Mouse (Mus musculus) liver, embryonic 13.5 days (tissue): ENCODE results near the gene Rpa2. TPM values are rescaled to one million over a fixed set of nuclear protein-coding genes. Genes with fewer than 3 reads are reported as not detected.
A peak's percentile ranks its signal among the peaks of the same experiment; 100 is the strongest.

Experiments
- ATAC-seq: fragments of 200-750 bp; cut with Nextera tagmentation; 2 replicates; pipeline ENCODE4 v1.8.0; 2017; ENCODE audit warnings: low read depth, mild to moderate bottlenecking, moderate number of reproducible peaks, moderate library complexity
- DNase-seq: peaks from one replicate; pipeline ENCODE4 v3.0.0; 2022
- H3K27ac ChIP-seq: fragments of 300-500 bp; sonication (generic); 2 replicates; pipeline ENCODE4 v1.5.1; 2015; ENCODE audit warnings: moderate library complexity, mild to moderate bottlenecking, inconsistent platforms
- H3K27me3 ChIP-seq: fragments of 300-500 bp; sonication (generic); 2 replicates; pipeline ENCODE4 v1.6.1; 2015; ENCODE audit warnings: mild to moderate bottlenecking, inconsistent platforms
- H3K36me3 ChIP-seq: fragments of 300-500 bp; sonication (generic); 2 replicates; pipeline ENCODE4 v1.6.1; 2015; ENCODE audit warnings: mild to moderate bottlenecking, inconsistent platforms
- H3K4me1 ChIP-seq: fragments of 300-500 bp; sonication (generic); replicated peaks from 2 replicates; pipeline ENCODE4 v1.6.1; 2015; ENCODE audit warnings: inconsistent platforms
- H3K4me2 ChIP-seq: fragments of 300-500 bp; sonication (generic); 2 replicates; pipeline ENCODE4 v1.6.1; 2015; ENCODE audit warnings: inconsistent platforms, mild to moderate bottlenecking, moderate library complexity
- H3K4me3 ChIP-seq: fragments of 300-500 bp; sonication (generic); replicated peaks from 2 replicates; pipeline ENCODE4 v1.5.1; 2015; ENCODE audit warnings: mild to moderate bottlenecking, inconsistent platforms
- H3K9ac ChIP-seq: fragments of 300-500 bp; sonication (generic); 2 replicates; pipeline ENCODE4 v1.6.1; 2015; ENCODE audit warnings: mild to moderate bottlenecking, inconsistent platforms
- H3K9me3 ChIP-seq: fragments of 300-500 bp; sonication (generic); replicated peaks from 2 replicates; pipeline ENCODE4 v1.6.1; 2016; ENCODE audit warnings: inconsistent platforms
- WGBS: fragments of 180-500 bp; shearing (Covaris S2); methylation state at CpG from one replicate; pipeline ENCODE4 v1.1.7; 2015; ENCODE audit not compliant: insufficient replicate concordance; 5-methylcytosine and 5-hydroxymethylcytosine counted together
- polyA plus RNA-seq: library from polyadenylated mRNA; unstranded; fragments of >200 nt; fragmentation: Nextera tagmentation; extraction: Ambion mirVana; gene quantifications from 2 replicates; pipeline ENCODE4 v1.2.1, GENCODE M21; 2015

Gene Rpa2
- polyA plus RNA-seq, 1 experiment from 2014 or later, result 107 TPM

GRCm38 (mm10) chr4:132743992-132744911 lies 23.9 kb upstream of the Rpa2 start:
- peak; percentile 38; the same call in 1 of the 2 replicates for ATAC-seq
- no peak overlapping the region for H3K4me3 ChIP-seq

GRCm38 (mm10) chr4:132746911-132747517 lies 21.1 kb upstream of the Rpa2 start:
- no peak overlapping the region for H3K4me3 ChIP-seq

More at GRCm38 (mm10) chr4:132743992-132744911, 23.9 kb upstream of the Rpa2 start:
- Histone ChIP-seq H3K4me2 (no peak overlapping the region), H3K9ac (no peak overlapping the region), H3K4me1 (peaks cover 30% of the 10 kb centered on the region), H3K36me3 (no peaks in the 10 kb centered on the region), H3K27me3 (no peaks in the 10 kb centered on the region), H3K27ac (no peak overlapping the region), H3K9me3 (no peaks in the 10 kb centered on the region)
- no peak for DNase-seq
- whole genome bisulfite sequencing, result 46% methylated on average over 11 of the region's 11 CpGs

GRCm38 (mm10) chr4:132747664-132748259 lies 20.4 kb upstream of the Rpa2 start:
- Histone ChIP-seq H3K4me1 (peaks cover 30% of the 10 kb centered on the region), H3K9me3 (no peaks in the 10 kb centered on the region), H3K36me3 (no peaks in the 10 kb centered on the region), H3K27me3 (no peaks in the 10 kb centered on the region), H3K9ac (peak overlapping the region; percentile 19; the same call in 1 of the 2 replicates), H3K27ac (peak overlapping the region; percentile 75), H3K4me3 (peak overlapping the region; percentile 17), H3K4me2 (peak overlapping the region; percentile 29)
- no peak for DNase-seq
- ATAC-seq, result peak; percentile 39
- 18% methylated on average over 9 of the region's 9 CpGs for WGBS

More at GRCm38 (mm10) chr4:132746911-132747517, 21.1 kb upstream of the Rpa2 start:
- DNase-seq, result no peak
- Histone ChIP-seq H3K27me3 (no peaks in the 10 kb centered on the region), H3K4me1 (peaks cover 30% of the 10 kb centered on the region), H3K9ac (no peak overlapping the region), H3K4me2 (peak overlapping the region; percentile 29), H3K27ac (peak overlapping the region; percentile 75), H3K36me3 (no peaks in the 10 kb centered on the region), H3K9me3 (no peaks in the 10 kb centered on the region)
- no peak for ATAC-seq
- WGBS, result 56% methylated on average over 9 of the region's 9 CpGs

GRCm38 (mm10) chr4:132748778-132749177 lies 19.4 kb upstream of the Rpa2 start:
- Histone ChIP-seq H3K4me2 (no peak overlapping the region), H3K27ac (no peak overlapping the region), H3K4me1 (peaks cover 27% of the 10 kb centered on the region), H3K9me3 (no peaks in the 10 kb centered on the region), H3K36me3 (no peaks in the 10 kb centered on the region), H3K4me3 (no peak overlapping the region), H3K9ac (no peak overlapping the region), H3K27me3 (no peaks in the 10 kb centered on the region)
- DNase-seq, result no peak
- WGBS, result 69% methylated on average over 4 of the region's 4 CpGs
- no peak; the same call in 1 of the 2 replicates for ATAC-seq

GRCm38 (mm10) chr4:132749258-132749982 lies 18.7 kb upstream of the Rpa2 start:
- Histone ChIP-seq H3K36me3 (no peaks in the 10 kb centered on the region), H3K27me3 (no peaks in the 10 kb centered on the region), H3K9me3 (no peaks in the 10 kb centered on the region), H3K4me2 (no peak overlapping the region), H3K4me3 (no peak overlapping the region), H3K9ac (no peak overlapping the region), H3K4me1 (peaks cover 20% of the 10 kb centered on the region), H3K27ac (no peak overlapping the region)
- DNase-seq (no peak), ATAC-seq (no peak)
- 68% methylated on average over 6 of the region's 6 CpGs for WGBS

GRCm38 (mm10) chr4:132752992-132753391 lies 15.1 kb upstream of the Rpa2 start:
- Histone ChIP-seq H3K4me2 (no peak overlapping the region), H3K4me3 (no peak overlapping the region), H3K27ac (no peak overlapping the region), H3K36me3 (no peaks in the 10 kb centered on the region), H3K4me1 (peaks cover 15% of the 10 kb centered on the region; the same call in 1 of the 2 replicates), H3K27me3 (peaks cover 32% of the 10 kb centered on the region), H3K9ac (no peak overlapping the region), H3K9me3 (no peaks in the 10 kb centered on the region)
- WGBS, result 48% methylated on average over 6 of the region's 6 CpGs
- DNase-seq (no peak), ATAC-seq (no peak)

- no peak for DNase-seq
- WGBS, result 2% methylated on average over 22 of the region's 22 CpGs
- no peak for ATAC-seq
- Histone ChIP-seq H3K27ac (no peak within 1 kb of the TSS), H3K36me3 (no peaks in the 10 kb centered on the region), H3K4me2 (peak within 1 kb of the TSS; percentile 71), H3K4me1 (peaks cover 15% of the 10 kb centered on the region; the same call in 1 of the 2 replicates), H3K9ac (peak within 1 kb of the TSS; percentile 18; the same call in 1 of the 2 replicates), H3K9me3 (no peaks in the 10 kb centered on the region), H3K4me3 (peak within 1 kb of the TSS; percentile 52), H3K27me3 (peaks cover 40% of the 10 kb centered on the region)
Observed at GRCm38 (mm10) chr4:132756974-132757373, 11.2 kb upstream of the Rpa2 start, which contains the start of gene Smpdl3b. Gene Smpdl3b (minus strand): TSS chr4:132757252.

- peaks cover 40% of the 10 kb centered on the region for H3K27me3 ChIP-seq
Observed at GRCm38 (mm10) chr4:132757633-132758351, 10.3 kb upstream of the Rpa2 start.

GRCm38 (mm10) chr4:132760296-132760695 lies 7.8 kb upstream of the Rpa2 start:
- H3K4me3 ChIP-seq, result no peak overlapping the region
- DNase-seq, result no peak
- no peak; the same call in 1 of the 2 replicates for ATAC-seq
- H3K4me2 ChIP-seq, result no peak overlapping the region
- H3K27me3 ChIP-seq, result peaks cover 34% of the 10 kb centered on the region
- no peaks in the 10 kb centered on the region for H3K36me3 ChIP-seq
- no peak overlapping the region for H3K27ac ChIP-seq
- no peaks in the 10 kb centered on the region for H3K9me3 ChIP-seq
- no peak overlapping the region for H3K9ac ChIP-seq
- WGBS, result 24% methylated on average over 3 of the region's 3 CpGs
- H3K4me1 ChIP-seq, result peaks cover 15% of the 10 kb centered on the region; the same call in 1 of the 2 replicates

More at GRCm38 (mm10) chr4:132757633-132758351, 10.3 kb upstream of the Rpa2 start:
- Histone ChIP-seq H3K9me3 (no peaks in the 10 kb centered on the region), H3K9ac (no peak overlapping the region), H3K27ac (no peak overlapping the region), H3K4me2 (0 out of 2 replicates have a peak overlapping the region, but pooled peaks have one; percentile 71), H3K4me3 (no peak overlapping the region), H3K36me3 (no peaks in the 10 kb centered on the region), H3K4me1 (peaks cover 15% of the 10 kb centered on the region; the same call in 1 of the 2 replicates)
- 58% methylated on average over 7 of the region's 7 CpGs for WGBS
- DNase-seq (no peak), ATAC-seq (no peak)

GRCm38 (mm10) chr4:132762602-132763001 lies 5.5 kb upstream of the Rpa2 start:
- no peak overlapping the region for H3K9ac ChIP-seq
- no peak overlapping the region for H3K4me3 ChIP-seq
- no peak overlapping the region for H3K4me2 ChIP-seq
- 64% methylated on average over 6 of the region's 6 CpGs for WGBS
- no peak for DNase-seq
- peaks cover 11% of the 10 kb centered on the region for H3K27me3 ChIP-seq
- no peaks in the 10 kb centered on the region for H3K9me3 ChIP-seq
- H3K36me3 ChIP-seq, result no peaks in the 10 kb centered on the region
- H3K27ac ChIP-seq, result no peak overlapping the region
- ATAC-seq, result no peak
- H3K4me1 ChIP-seq, result peaks cover 12% of the 10 kb centered on the region; the same call in 1 of the 2 replicates
